Mouse (Mus musculus) stomach, postnatal 0 days (tissue): ENCODE data around the gene Ly75. TPM values are rescaled to one million over a fixed set of nuclear protein-coding genes. Genes with fewer than 3 reads are reported as not detected.

Experiments
- ATAC-seq: fragments of 200-750 bp; cut with Nextera tagmentation; 2 replicates; pipeline ENCODE4 v1.8.0; 2017; ENCODE audit not compliant: low FRiP score, low TSS enrichment
- DNase-seq: peaks from one replicate; pipeline ENCODE4 v3.0.0-alpha.2; 2016; ENCODE audit warnings: low spot score
- H3K27ac ChIP-seq: fragments of 300-500 bp; sonication (generic); replicated peaks from 2 replicates; pipeline ENCODE4 v1.5.1; 2014; ENCODE audit warnings: mild to moderate bottlenecking, control low read depth
- H3K27me3 ChIP-seq: fragments of 300-500 bp; sonication (generic); 2 replicates; pipeline ENCODE4 v1.6.1; 2014; ENCODE audit warnings: low read length; ENCODE audit not compliant: control insufficient read depth, insufficient read depth
- H3K36me3 ChIP-seq: fragments of 300-500 bp; sonication (generic); 2 replicates; pipeline ENCODE4 v1.6.1; 2014; ENCODE audit warnings: low read length, mixed read lengths; ENCODE audit not compliant: control insufficient read depth, insufficient read depth
- H3K4me1 ChIP-seq: fragments of 300-500 bp; sonication (generic); replicated peaks from 2 replicates; pipeline ENCODE4 v1.6.1; 2014; ENCODE audit warnings: antibody characterized with exemption; ENCODE audit not compliant: control insufficient read depth, insufficient read depth
- H3K4me2 ChIP-seq: fragments of 300-500 bp; sonication (generic); replicated peaks from 2 replicates; pipeline ENCODE4 v1.6.1; 2014; ENCODE audit warnings: low read depth, mild to moderate bottlenecking, control low read depth, moderate library complexity
- H3K4me3 ChIP-seq: fragments of 300-500 bp; sonication (generic); 2 replicates; pipeline ENCODE4 v1.5.1; 2014; ENCODE audit warnings: low read depth, low read length, control low read depth
- H3K9ac ChIP-seq: fragments of 300-500 bp; sonication (generic); 2 replicates; pipeline ENCODE4 v1.6.1; 2014; ENCODE audit warnings: mild to moderate bottlenecking, low read length, control low read depth, mixed read lengths
- H3K9me3 ChIP-seq: fragments of 300-500 bp; sonication (generic); 2 replicates; pipeline ENCODE4 v1.6.1; 2016; ENCODE audit warnings: low read length; ENCODE audit not compliant: control insufficient read depth
- CTCF ChIP-seq: IDR thresholded peaks from 2 replicates; pipeline ENCODE4 v1.5.1; 2016; ENCODE audit warnings: antibody characterized with exemption, low read depth, mild to moderate bottlenecking, moderate library complexity
- EP300 ChIP-seq: optimal IDR thresholded peaks from 2 replicates; pipeline ENCODE3; 2016; ENCODE audit warnings: antibody characterized with exemption
- WGBS: fragments of 180-500 bp; shearing (Covaris S2); extraction: QIAGEN DNeasy Blood & Tissue Kit; methylation state at CpG from one replicate; pipeline ENCODE4 v1.1.7; 2014; 5-methylcytosine and 5-hydroxymethylcytosine counted together
- polyA plus RNA-seq: library from polyadenylated mRNA; unstranded; fragments of >200 nt; fragmentation: Nextera tagmentation; extraction: Ambion mirVana; gene quantifications from 2 replicates; pipeline ENCODE4 v1.2.1, GENCODE M21; 2015

Ly75 gene
- polyA plus RNA-seq, 1 experiment from 2014 or later = 0.23 TPM

DNA sequence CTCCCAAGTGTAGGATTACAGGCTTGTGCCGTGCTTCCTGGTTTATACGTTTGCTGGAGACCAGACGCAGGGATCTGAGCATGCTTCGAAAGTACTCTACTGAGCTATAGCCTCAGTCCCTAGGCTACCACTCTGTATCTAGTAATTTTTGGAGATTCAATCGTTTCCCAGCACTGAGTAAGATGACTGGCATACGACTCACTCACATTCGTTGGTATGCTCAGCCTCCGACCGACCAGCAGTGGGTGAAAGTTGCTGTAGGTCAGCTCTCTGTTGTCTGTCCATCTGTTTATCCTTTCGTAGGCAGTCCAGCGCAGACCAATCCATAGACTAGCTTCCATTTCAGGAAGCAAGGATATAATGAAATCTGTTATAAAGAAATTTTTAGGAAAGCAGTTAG lies 55.5 kb downstream of the Ly75 start:
- Histone ChIP-seq H3K4me2 (no peak overlapping the region), H3K36me3 (no peaks in the 10 kb centered on the region), H3K4me1 (no peaks in the 10 kb centered on the region), H3K27me3 (no peaks in the 10 kb centered on the region), H3K4me3 (no peak overlapping the region), H3K27ac (no peak overlapping the region), H3K9ac (no peak overlapping the region), H3K9me3 (no peaks in the 10 kb centered on the region)
- WGBS = 87% methylated on average over 11 of the region's 11 CpGs
- DNase-seq = no peak
- no peak for ATAC-seq
- TF ChIP-seq CTCF (no peak), EP300 (no peak)

DNA sequence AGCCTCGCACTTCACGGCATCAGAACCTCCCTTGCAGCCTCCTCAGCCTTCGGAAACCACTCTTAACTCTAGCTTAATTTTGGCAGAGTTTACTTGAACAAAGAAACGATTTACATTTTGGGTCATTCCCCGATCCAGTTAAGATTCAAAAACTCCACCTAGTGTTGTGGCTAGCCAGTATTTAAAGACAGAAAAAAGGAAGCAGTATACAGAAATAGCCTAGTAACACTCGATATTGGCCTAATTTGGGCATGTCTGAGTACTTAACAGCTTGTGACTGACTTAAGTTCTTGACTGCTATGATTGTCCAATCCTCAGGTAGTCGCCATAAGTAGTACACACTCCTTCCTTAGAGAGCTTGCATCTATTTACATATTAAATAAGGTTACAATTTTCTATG lies 56.2 kb downstream of the Ly75 start:
- Histone ChIP-seq H3K9me3 (no peaks in the 10 kb centered on the region), H3K9ac (no peak overlapping the region), H3K4me3 (no peak overlapping the region), H3K27me3 (no peaks in the 10 kb centered on the region), H3K36me3 (no peaks in the 10 kb centered on the region), H3K4me1 (no peaks in the 10 kb centered on the region), H3K27ac (no peak overlapping the region), H3K4me2 (no peak overlapping the region)
- ATAC-seq (no peak), DNase-seq (no peak)
- TF ChIP-seq CTCF (no peak), EP300 (no peak)
- WGBS = 69% methylated on average over 7 of the region's 7 CpGs

DNA sequence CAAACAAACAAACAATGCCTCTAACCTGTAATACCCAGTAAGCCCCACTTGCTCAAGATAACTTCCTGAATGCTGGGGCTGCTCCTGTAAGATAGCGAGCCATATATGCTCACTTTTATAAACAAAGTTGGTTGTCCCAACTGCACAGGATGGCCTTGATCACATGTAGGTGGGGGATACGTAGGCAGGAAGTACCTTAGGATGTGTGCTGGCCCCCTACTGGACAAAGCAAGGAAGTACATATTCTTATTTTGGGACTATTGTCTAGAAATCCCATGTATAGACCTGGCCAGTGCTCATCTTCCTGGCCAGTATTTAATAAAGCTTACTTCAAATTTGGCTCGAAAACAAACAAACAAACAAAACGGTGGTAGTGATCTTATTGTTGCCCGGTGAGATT lies 59.7 kb downstream of the Ly75 start:
- H3K36me3 ChIP-seq = no peaks in the 10 kb centered on the region
- H3K9ac ChIP-seq = no peak overlapping the region
- H3K4me2 ChIP-seq = no peak overlapping the region
- H3K27ac ChIP-seq = no peak overlapping the region
- 76% methylated on average over 5 of the region's 5 CpGs for WGBS
- H3K9me3 ChIP-seq = no peaks in the 10 kb centered on the region
- no peaks in the 10 kb centered on the region for H3K4me1 ChIP-seq
- TF ChIP-seq EP300 (no peak), CTCF (peak; percentile 66)
- ATAC-seq (no peak), DNase-seq (no peak)
- H3K4me3 ChIP-seq = no peak overlapping the region
- H3K27me3 ChIP-seq = no peaks in the 10 kb centered on the region

DNA sequence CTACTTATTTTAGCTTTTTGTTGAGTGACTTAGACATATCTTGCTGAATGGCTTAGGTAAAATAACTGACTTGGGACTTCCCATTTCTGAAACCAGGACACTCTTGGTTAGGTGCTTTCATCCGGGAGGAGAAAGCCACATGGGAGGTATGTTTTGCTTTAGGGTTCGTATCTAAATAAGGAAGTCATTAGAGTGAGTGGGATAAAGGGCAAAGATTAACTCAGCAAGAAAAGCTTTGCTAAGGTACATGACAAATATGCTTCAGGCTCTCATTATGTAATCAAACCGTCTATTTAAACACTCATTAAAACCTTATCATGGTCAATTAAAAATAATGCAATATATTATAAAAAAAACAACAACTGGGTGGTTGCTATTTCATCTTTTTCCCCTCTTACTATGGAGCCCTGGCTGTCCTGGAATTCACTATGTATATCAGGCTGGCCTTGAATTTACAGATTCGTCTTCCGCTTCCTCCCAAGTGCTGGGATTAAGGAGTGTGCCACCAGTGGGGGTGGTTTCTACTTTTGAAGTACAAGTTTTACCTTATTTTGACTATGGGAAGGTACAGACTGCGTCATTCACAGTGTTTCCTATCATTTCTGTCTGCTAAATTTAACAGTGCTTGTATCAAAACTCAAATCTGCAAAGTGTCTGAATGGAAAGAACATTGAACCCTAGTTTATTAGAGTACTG lies 60.9 kb downstream of the Ly75 start:
- Histone ChIP-seq H3K4me1 (no peaks in the 10 kb centered on the region), H3K27me3 (no peaks in the 10 kb centered on the region), H3K9ac (no peak overlapping the region), H3K4me3 (no peak overlapping the region), H3K4me2 (no peak overlapping the region), H3K36me3 (no peaks in the 10 kb centered on the region), H3K9me3 (no peaks in the 10 kb centered on the region), H3K27ac (no peak overlapping the region)
- 49% methylated on average over 6 of the region's 6 CpGs for WGBS
- ATAC-seq = peak; percentile 68; the same call in 1 of the 2 replicates
- DNase-seq = no peak
- no peak for TF ChIP-seq EP300
- no peak for TF ChIP-seq CTCF

DNA sequence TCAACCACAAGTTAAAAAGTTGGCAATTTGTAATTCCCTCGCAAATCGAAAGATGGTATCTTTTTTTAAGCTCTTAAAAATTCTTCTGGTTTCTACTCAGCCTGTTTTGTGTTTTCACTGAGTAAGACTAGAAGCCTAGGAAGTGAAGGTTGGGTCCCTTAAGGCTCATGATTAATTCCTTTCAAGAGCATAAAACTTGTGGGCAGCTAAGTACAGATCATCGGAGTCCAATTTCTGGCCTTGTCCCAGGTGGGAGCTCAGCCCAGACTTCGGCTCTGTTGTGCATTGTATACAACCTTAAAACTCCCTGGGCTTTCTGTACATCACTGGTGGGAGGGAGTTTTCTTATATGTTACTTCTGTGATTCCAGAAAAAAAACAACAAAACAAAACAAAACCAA lies 79.3 kb downstream of the Ly75 start:
- H3K9me3 ChIP-seq = no peaks in the 10 kb centered on the region
- no peak for TF ChIP-seq CTCF
- TF ChIP-seq EP300 = no peak
- no peak overlapping the region for H3K4me3 ChIP-seq
- DNase-seq (no peak), ATAC-seq (no peak)
- 65% methylated on average over 4 of the region's 4 CpGs for WGBS
- no peak overlapping the region for H3K9ac ChIP-seq
- no peaks in the 10 kb centered on the region for H3K4me1 ChIP-seq
- H3K27ac ChIP-seq = no peak overlapping the region
- no peaks in the 10 kb centered on the region for H3K27me3 ChIP-seq
- no peak overlapping the region for H3K4me2 ChIP-seq
- no peaks in the 10 kb centered on the region for H3K36me3 ChIP-seq

DNA sequence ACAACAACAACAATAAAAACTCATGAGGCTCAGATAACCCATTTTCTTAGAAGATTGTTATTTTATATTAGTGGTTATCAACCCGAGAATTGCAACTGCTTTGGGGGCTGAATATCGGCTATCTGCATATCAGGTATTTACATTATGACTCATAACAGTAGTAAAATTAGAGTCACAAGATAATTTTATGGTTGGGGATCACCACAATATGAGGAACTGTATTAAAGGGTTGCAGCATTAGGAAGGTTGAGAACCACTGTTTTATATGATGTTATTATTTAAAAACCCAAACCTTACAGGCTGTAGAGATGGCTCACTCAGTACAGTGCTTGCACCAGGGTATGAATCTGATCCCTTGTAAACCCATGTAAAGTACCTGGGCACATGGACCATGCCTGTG lies 83.8 kb downstream of the Ly75 start:
- DNase-seq (no peak), ATAC-seq (no peak)
- no peaks in the 10 kb centered on the region for H3K36me3 ChIP-seq
- no peak overlapping the region for H3K27ac ChIP-seq
- no peak overlapping the region for H3K9ac ChIP-seq
- no peaks in the 10 kb centered on the region for H3K27me3 ChIP-seq
- H3K4me3 ChIP-seq = no peak overlapping the region
- no peak overlapping the region for H3K4me2 ChIP-seq
- no peaks in the 10 kb centered on the region for H3K4me1 ChIP-seq
- TF ChIP-seq CTCF (no peak), EP300 (no peak)
- no peaks in the 10 kb centered on the region for H3K9me3 ChIP-seq
- WGBS = 77% methylated on average over 2 of the region's 2 CpGs
